Mouse (Mus musculus): ENCODE data around the gene Pdap1. TPM values are rescaled to one million over a fixed set of nuclear protein-coding genes. Genes with fewer than 3 reads are reported as not detected.

Gene Pdap1
- polyA plus RNA-seq, 1 experiment from 2014 or later: 145 TPM

- Histone ChIP-seq H3K9me3 (no peaks in the 10 kb centered on the region), H3K27ac (no peak overlapping the region), H3K4me3 (replicated peaks) (no peak overlapping the region), H3K4me2 (no peak overlapping the region), H3K27me3 (no peaks in the 10 kb centered on the region), H3K4me1 (replicated peaks) (peaks cover 33% of the 10 kb centered on the region), H3K36me3 (peaks cover 17% of the 10 kb centered on the region), H3K9ac (replicated peaks) (no peak overlapping the region)
- no peak for ATAC-seq (ENCODE audit: insufficient number of reproducible peaks, insufficient read depth, low FRiP score, low TSS enrichment, low read depth)
- 91% methylated on average over 5 of the region's 5 CpGs for WGBS
Observed at GRCm38 (mm10) chr5:145118461-145118860, 21.6 kb downstream of the Pdap1 start.

GRCm38 (mm10) chr5:145118005-145118404, 22.0 kb downstream of the Pdap1 start:
- H3K4me3 ChIP-seq (replicated peaks): no peak overlapping the region
- H3K4me1 ChIP-seq (replicated peaks): peaks cover 33% of the 10 kb centered on the region
- 59% methylated on average over 6 of the region's 6 CpGs for WGBS
- no peaks in the 10 kb centered on the region for H3K27me3 ChIP-seq
- no peaks in the 10 kb centered on the region for H3K9me3 ChIP-seq
- no peak overlapping the region for H3K4me2 ChIP-seq
- H3K36me3 ChIP-seq: peaks cover 13% of the 10 kb centered on the region
- no peak for ATAC-seq (ENCODE audit: insufficient number of reproducible peaks, insufficient read depth, low FRiP score, low TSS enrichment, low read depth)
- H3K9ac ChIP-seq (replicated peaks): no peak overlapping the region
- H3K27ac ChIP-seq: no peak overlapping the region

GRCm38 (mm10) chr5:145116916-145117315, 23.1 kb downstream of the Pdap1 start:
- H3K36me3 ChIP-seq: peaks cover 2% of the 10 kb centered on the region; the same call in 1 of the 2 replicates
- H3K9ac ChIP-seq (replicated peaks): no peak overlapping the region
- peaks cover 33% of the 10 kb centered on the region for H3K4me1 ChIP-seq (replicated peaks)
- H3K4me3 ChIP-seq (replicated peaks): no peak overlapping the region; the same call in 1 of the 2 replicates
- H3K27me3 ChIP-seq: no peaks in the 10 kb centered on the region
- WGBS: 51% methylated on average over 10 of the region's 10 CpGs
- no peak for ATAC-seq (ENCODE audit: insufficient number of reproducible peaks, insufficient read depth, low FRiP score, low TSS enrichment, low read depth)
- H3K9me3 ChIP-seq: no peaks in the 10 kb centered on the region
- peak overlapping the region; percentile 72 for H3K27ac ChIP-seq
- peak overlapping the region; percentile 23; the same call in 1 of the 2 replicates for H3K4me2 ChIP-seq

GRCm38 (mm10) chr5:145116316-145116715, 23.7 kb downstream of the Pdap1 start:
- H3K27me3 ChIP-seq: no peaks in the 10 kb centered on the region
- H3K4me2 ChIP-seq: peak overlapping the region; percentile 23; the same call in 1 of the 2 replicates
- peaks cover 33% of the 10 kb centered on the region for H3K4me1 ChIP-seq (replicated peaks)
- 23% methylated on average over 4 of the region's 4 CpGs for WGBS
- H3K27ac ChIP-seq: peak overlapping the region; percentile 72
- no peak overlapping the region; the same call in 1 of the 2 replicates for H3K4me3 ChIP-seq (replicated peaks)
- H3K9ac ChIP-seq (replicated peaks): no peak overlapping the region
- ATAC-seq (ENCODE audit: insufficient number of reproducible peaks, insufficient read depth, low FRiP score, low TSS enrichment, low read depth): no peak
- no peaks in the 10 kb centered on the region for H3K9me3 ChIP-seq
- no peaks in the 10 kb centered on the region for H3K36me3 ChIP-seq

- peak overlapping the region; percentile 72 for H3K27ac ChIP-seq
- WGBS: 84% methylated on average over 5 of the region's 5 CpGs
Observed at GRCm38 (mm10) chr5:145115736-145116135, 24.3 kb downstream of the Pdap1 start.

GRCm38 (mm10) chr5:145114606-145115473, 25.2 kb downstream of the Pdap1 start:
- H3K27me3 ChIP-seq: no peaks in the 10 kb centered on the region
- peak; percentile 4; the same call in 1 of the 2 replicates for ATAC-seq (ENCODE audit: insufficient number of reproducible peaks, insufficient read depth, low FRiP score, low TSS enrichment, low read depth)
- peaks cover 13% of the 10 kb centered on the region for H3K36me3 ChIP-seq
- H3K9ac ChIP-seq (replicated peaks): peak overlapping the region; percentile 69
- H3K4me2 ChIP-seq: peak overlapping the region; percentile 84
- 0 out of 2 replicates have a peak overlapping the region, but pooled peaks have one; percentile 41 for H3K27ac ChIP-seq
- no peaks in the 10 kb centered on the region for H3K9me3 ChIP-seq
- H3K4me1 ChIP-seq (replicated peaks): peaks cover 26% of the 10 kb centered on the region
- H3K4me3 ChIP-seq (replicated peaks): peak overlapping the region; percentile 64
- 13% methylated on average over 40 of the region's 40 CpGs for WGBS

More at GRCm38 (mm10) chr5:145115736-145116135, 24.3 kb downstream of the Pdap1 start:
- Histone ChIP-seq H3K36me3 (peaks cover 4% of the 10 kb centered on the region), H3K9ac (replicated peaks) (no peak overlapping the region), H3K27me3 (no peaks in the 10 kb centered on the region), H3K4me3 (replicated peaks) (no peak overlapping the region), H3K4me2 (no peak overlapping the region), H3K9me3 (no peaks in the 10 kb centered on the region), H3K4me1 (replicated peaks) (peaks cover 29% of the 10 kb centered on the region)
- no peak for ATAC-seq (ENCODE audit: insufficient number of reproducible peaks, insufficient read depth, low FRiP score, low TSS enrichment, low read depth)

GRCm38 (mm10) chr5:145114071-145114605, 25.9 kb downstream of the Pdap1 start, which contains the start of gene Arpc1b:
Gene Arpc1b, plus strand, starts transcription at chr5:145114215.
- WGBS: under 1% methylated on average over 43 of the region's 53 CpGs
- Histone ChIP-seq H3K4me2 (peak within 1 kb of the TSS; percentile 84), H3K9ac (replicated peaks) (peak within 1 kb of the TSS; percentile 69), H3K9me3 (no peaks in the 10 kb centered on the region), H3K27ac (0 out of 2 replicates have a peak within 1 kb of the TSS, but pooled peaks have one; percentile 41), H3K27me3 (no peaks in the 10 kb centered on the region), H3K4me1 (replicated peaks) (peaks cover 26% of the 10 kb centered on the region), H3K4me3 (replicated peaks) (peak within 1 kb of the TSS; percentile 64), H3K36me3 (peaks cover 20% of the 10 kb centered on the region)
- ATAC-seq (ENCODE audit: insufficient number of reproducible peaks, insufficient read depth, low FRiP score, low TSS enrichment, low read depth): peak; percentile 63

GRCm38 (mm10) chr5:145113416-145113815, 26.6 kb downstream of the Pdap1 start:
- Histone ChIP-seq H3K27ac (no peak overlapping the region), H3K27me3 (no peaks in the 10 kb centered on the region), H3K4me1 (replicated peaks) (peaks cover 26% of the 10 kb centered on the region), H3K36me3 (peaks cover 27% of the 10 kb centered on the region), H3K9me3 (no peaks in the 10 kb centered on the region), H3K9ac (replicated peaks) (no peak overlapping the region), H3K4me2 (peak overlapping the region; percentile 84), H3K4me3 (replicated peaks) (peak overlapping the region; percentile 64; the same call in 1 of the 2 replicates)
- ATAC-seq (ENCODE audit: insufficient number of reproducible peaks, insufficient read depth, low FRiP score, low TSS enrichment, low read depth): no peak
- 40% methylated on average over 2 of the region's 2 CpGs for WGBS

- peaks cover 24% of the 10 kb centered on the region for H3K4me1 ChIP-seq (replicated peaks)
- no peak for ATAC-seq (ENCODE audit: insufficient number of reproducible peaks, insufficient read depth, low FRiP score, low TSS enrichment, low read depth)
- H3K9ac ChIP-seq (replicated peaks): no peak overlapping the region
- no peak overlapping the region for H3K4me3 ChIP-seq (replicated peaks)
- H3K4me2 ChIP-seq: no peak overlapping the region
- no peaks in the 10 kb centered on the region for H3K9me3 ChIP-seq
- no peaks in the 10 kb centered on the region for H3K27me3 ChIP-seq
- WGBS: 77% methylated on average over 8 of the region's 8 CpGs
- H3K27ac ChIP-seq: no peak overlapping the region
- peaks cover 36% of the 10 kb centered on the region for H3K36me3 ChIP-seq
Observed at GRCm38 (mm10) chr5:145112566-145112965, 27.5 kb downstream of the Pdap1 start.

- Histone ChIP-seq H3K9ac (replicated peaks) (no peak overlapping the region), H3K4me2 (no peak overlapping the region), H3K27me3 (no peaks in the 10 kb centered on the region), H3K9me3 (no peaks in the 10 kb centered on the region), H3K27ac (no peak overlapping the region), H3K4me3 (replicated peaks) (no peak overlapping the region), H3K36me3 (peaks cover 58% of the 10 kb centered on the region), H3K4me1 (replicated peaks) (peaks cover 13% of the 10 kb centered on the region)
- ATAC-seq (ENCODE audit: insufficient number of reproducible peaks, insufficient read depth, low FRiP score, low TSS enrichment, low read depth): no peak
- WGBS: 84% methylated on average over 6 of the region's 6 CpGs
Observed at GRCm38 (mm10) chr5:145110401-145110800, 29.6 kb downstream of the Pdap1 start.

- H3K4me2 ChIP-seq: no peak overlapping the region
- H3K36me3 ChIP-seq: peaks cover 100% of the 10 kb centered on the region
Observed at GRCm38 (mm10) chr5:145105694-145106275, 34.3 kb downstream of the Pdap1 start.

More at GRCm38 (mm10) chr5:145105694-145106275, 34.3 kb downstream of the Pdap1 start:
- no peak overlapping the region for H3K4me3 ChIP-seq (replicated peaks)
- 95% methylated on average over 9 of the region's 9 CpGs for WGBS
- H3K27ac ChIP-seq: no peak overlapping the region
- H3K9me3 ChIP-seq: no peaks in the 10 kb centered on the region
- H3K9ac ChIP-seq (replicated peaks): no peak overlapping the region
- no peaks in the 10 kb centered on the region for H3K27me3 ChIP-seq
- H3K4me1 ChIP-seq (replicated peaks): no peaks in the 10 kb centered on the region
- ATAC-seq (ENCODE audit: insufficient number of reproducible peaks, insufficient read depth, low FRiP score, low TSS enrichment, low read depth): no peak

All from limb, embryonic 12.5 days (tissue).